Mouse (Mus musculus) right cerebral cortex, postnatal 14 days (tissue): Measurements from ENCODE around the gene Hydin.
"Not testable (repeated sequence)": the region's sequence is repeated elsewhere in the genome, so short reads cannot be mapped to it uniquely, and the experiment has no call there.

Source experiments
- DNase-seq: peaks from one replicate; pipeline ENCODE4 v3.0.0; 2022

The Hydin gene

DNA sequence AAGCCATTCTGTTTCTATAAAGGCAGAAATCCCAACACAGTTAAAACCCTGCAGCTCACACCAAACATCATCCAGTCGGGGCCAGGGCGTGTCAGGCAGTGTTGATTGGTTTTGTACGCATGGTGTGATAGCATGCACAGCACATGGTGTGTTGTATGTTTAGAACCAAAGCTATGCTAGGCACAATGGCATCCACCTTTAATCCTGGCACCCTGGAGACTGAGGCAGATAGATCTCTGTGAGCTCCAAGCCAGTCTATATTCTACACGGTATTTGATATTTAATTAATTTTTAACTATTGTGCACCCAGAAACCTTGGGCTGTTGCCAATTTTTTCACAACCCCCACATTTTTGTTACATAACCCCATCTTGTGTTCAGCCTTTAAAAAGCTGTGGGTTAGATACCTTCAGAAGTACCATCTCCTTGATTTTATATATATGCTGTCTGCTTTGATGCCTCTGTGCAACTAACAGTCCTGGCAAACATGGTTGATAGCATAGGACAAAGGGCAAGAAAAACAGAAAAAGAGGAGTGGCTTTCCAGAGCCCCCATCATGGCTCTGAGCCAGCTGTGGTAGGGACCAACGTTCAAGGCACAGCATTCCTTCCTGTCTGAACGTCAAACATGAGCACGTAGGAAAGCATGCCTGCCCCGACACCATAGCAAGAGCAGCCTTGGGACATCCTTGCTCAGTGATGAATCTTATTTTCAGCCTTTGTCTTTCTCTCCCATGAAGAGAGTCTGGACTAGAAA lies 263.4 kb downstream of the Hydin start:
- no peak for DNase-seq

DNA sequence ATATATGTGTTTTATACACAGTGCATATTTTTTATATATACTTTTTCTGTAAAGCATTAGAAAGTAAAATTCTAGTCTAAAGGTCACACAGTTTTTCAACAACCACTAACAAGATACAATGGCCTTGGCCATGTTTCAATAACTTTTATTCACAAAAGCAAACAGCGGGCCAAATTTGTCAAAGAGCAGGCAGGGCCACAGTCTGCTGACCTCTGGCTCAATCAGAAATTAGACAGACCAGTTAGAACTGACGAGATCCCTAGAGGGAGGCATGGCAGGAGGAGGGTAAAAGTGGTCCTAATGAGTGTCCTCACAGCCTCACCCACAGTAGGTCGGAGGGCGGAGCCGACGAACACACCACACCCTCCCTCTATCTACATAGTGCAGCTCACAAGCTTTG lies 267.0 kb downstream of the Hydin start:
- DNase-seq, result no peak

DNA sequence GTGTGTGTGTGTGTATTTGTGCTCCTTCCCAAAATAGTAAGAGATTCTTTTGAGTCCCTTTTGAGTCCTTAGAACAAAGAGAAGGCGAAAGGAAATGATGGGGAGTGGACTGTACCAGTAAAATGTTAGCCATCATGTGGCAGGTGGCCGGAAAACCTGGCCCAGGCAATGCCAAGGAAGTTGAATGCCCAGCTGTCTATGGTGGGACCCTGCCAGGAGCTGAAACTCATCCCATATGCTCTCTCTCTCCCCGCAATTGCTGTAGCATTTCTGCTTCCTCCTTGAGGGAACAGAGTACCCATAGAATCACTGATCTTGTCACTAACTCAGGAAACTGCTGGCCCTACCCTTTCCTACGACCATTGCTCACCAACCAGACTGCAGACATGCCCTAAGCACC lies 271.1 kb downstream of the Hydin start:
- DNase-seq, result no peak

DNA sequence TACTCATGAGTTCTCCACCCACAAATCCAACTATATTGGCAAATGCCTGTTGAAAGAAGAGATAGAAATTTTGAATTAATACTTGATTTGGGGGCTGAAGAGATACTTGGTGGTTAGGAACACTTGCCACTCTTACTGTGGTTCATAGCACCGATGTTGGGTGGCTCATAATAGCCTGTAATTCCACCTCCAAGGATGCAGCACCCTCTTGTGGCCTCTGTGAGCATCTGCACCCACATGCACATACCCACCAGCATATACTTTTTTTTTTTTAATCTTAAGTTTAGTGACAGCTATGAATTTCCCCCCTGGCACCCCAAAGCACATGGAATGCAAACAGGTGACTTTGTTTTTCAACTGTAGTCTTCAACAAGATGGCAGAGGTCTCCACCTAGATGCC lies 283.6 kb downstream of the Hydin start:
- DNase-seq, result no peak

DNA sequence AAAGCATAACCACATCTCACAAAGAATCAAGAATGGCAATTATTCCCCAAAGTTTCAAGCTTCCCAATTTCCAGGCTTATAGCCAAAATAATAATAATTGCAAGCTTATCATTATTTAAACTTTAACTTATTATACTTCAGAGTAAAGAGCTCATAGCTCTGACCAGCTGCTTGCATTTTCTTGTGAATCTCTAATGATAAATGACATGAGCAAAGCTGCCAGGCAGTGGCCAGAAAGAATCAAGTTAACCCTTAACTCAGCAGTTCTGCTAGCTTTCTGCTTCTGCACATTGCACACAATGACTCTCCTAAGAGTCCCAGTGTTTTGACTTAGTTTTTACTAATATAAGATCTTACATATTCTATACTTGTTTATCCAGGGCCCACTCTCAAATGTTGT lies 285.3 kb downstream of the Hydin start:
- not testable (repeated sequence) for DNase-seq

DNA sequence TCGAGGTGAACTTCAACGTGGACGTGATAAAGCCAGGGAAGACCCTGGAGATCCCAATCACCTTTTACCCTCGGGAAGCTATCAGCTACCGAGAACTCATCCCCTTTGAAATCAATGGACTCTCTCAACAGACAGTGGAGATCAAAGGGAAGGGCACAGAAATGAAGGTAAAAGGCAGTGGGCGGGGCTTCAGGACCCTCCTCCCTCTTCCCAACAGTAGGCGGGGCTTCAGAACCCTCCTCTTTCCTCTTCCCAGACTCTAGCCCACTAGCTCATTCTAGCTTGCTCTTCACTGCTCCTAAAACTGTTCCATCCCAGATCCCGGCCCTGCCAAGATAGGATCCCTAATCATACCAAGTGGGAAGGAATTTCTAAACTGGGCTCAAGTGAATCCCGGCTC lies 325.9 kb downstream of the Hydin start:
- DNase-seq, result no peak

DNA sequence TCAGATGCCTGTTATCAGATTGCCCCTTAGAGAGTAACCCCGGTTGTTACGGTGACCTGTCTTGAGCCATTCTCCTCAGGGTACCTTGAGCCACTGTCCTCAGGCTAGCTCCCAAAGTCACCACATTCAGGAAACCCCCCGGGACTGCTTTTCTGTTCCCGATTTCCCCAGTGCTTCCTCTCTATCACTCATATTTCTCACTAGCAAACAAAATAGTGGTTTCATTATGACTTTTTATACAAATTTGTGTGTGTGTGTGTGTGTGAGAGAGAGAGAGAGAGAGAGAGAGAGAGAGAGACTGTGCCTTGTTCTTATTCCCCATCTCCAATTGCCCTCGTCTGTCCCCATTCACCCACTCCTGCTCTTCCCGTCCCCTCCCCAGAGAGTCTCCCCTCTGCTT lies 327.4 kb downstream of the Hydin start:
- no peak for DNase-seq

DNA sequence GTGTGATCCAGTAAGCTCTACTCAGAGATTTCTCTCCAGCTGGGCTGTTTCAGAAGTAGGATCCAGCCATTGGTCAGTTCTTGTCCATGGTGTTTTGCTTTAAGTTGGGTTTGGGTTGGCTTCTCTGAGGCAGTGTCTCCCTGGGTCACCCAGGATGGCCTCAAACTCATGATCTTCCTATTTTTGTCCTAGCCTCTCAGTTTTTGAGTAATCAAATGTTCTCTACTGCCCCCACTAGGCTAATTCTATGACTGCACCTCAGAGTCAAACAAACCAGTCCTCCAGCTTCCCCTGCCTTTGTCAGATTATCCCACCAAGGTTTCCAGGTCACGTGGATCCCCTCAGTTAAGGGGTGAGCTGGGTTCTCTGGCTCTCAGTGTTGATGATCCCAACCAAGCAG lies 337.8 kb downstream of the Hydin start:
- DNase-seq, result peak; percentile 28

DNA sequence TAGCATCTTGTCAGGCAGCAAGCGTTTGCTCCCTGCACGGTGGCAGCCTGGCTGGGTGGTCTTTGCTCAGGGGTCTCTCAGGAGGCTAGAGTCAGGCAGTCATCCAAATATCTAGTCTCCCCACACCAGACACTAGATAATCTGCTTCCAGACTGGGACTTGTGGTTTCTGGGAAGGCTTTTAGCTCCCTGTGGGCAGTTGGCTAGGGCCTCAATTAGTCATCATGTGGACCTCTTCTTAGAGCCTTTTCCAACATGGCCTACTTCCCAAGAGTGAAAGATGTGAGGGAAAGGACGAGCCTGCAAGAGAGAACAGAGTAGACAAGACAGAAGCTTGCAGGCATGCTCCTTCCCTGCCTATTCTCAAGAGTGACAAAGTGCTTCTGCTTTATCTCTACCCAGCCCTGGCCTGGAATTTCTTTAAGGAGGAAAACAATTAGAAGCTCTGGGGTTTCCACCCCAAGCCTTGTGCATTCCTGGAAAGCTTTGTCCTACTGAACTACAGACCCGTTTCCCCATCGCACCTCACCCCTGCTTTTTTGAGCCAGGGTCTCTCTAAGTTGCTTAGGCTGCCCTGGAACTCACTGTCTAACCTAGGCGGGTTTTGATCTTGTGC lies 338.7 kb downstream of the Hydin start:
- no peak for DNase-seq

DNA sequence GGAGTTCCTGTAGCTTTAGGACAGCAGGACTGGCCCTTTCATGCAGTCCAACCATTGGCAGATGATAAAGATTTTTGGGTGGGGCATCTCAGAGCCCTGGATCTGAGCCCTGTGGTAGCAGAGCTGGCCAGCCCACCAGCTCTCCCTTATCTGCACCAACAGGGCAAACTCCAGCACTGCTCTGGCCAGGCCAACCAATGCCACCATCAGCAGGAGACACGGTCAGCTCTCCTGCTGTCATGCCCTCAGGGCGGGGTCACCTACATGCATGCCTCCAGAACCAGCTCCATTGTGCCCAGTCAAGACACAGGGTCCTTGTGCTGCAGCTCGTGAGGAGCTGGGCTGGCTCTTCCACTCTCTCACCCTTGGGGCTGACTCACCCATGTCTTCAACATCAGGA lies 349.0 kb downstream of the Hydin start:
- DNase-seq, result no peak

DNA sequence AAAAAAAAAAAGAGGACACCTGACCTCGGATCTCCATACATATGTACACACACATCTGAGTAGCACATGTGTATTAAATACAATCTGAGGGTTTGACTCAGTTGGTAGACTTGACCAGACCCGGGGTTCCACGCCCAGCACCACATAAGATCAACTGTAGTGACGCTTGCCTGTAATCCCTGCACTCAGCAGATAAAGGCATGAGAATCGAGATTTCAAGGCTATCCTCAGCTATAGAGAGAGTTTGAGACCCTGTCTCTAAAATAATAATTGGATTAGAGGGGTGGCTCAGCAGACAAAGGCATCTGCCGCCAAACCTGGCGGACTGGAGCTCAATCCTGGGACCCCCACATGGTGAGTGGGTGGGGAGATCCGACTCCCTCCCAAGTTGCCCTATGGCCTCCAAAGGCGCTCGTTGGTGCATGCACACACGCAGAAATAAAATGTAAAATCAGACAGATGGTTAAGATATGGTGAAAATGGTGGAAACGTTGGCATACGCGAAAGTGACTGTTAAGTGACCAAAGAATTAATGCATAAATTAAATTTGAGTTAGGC lies 351.1 kb downstream of the Hydin start:
- DNase-seq, result no peak

DNA sequence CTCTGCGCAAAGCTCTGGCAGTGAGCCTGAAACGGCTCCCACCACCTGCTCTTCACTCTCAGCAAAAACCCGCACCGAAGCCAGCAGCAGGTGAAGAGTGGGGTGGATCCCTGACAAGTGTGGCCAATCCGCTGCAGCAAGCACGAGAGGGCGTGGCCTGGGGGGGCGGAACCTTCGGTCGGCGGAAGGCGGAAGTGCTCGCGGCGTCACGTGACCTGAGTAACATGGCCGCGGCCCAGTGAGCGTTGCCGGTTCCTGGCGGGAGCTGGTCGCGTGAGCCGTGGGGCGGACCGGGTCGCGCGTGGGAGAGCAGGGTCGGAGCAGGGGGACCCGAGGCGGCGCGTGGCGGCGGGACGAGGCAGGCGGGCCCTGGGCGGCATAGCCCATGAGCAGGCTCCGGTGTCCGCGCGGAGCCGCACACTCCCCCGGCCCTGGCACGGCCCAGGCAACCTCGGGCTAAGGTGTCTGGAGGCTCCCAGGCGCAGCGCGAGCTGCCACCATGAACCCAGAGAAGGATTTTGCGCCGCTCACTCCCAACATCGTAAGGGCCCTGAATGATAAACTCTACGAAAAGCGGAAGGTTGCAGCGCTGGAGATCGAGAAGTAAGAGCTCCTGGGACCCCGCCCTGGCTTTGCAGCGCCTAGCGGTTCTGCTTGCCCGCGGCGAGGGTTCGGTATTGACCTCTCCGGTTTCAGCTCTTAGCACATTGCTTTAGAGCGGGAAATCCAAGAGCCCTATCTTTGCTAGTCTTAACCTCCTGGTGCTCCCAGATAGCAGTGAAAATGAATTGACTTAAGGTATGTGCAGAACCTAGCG lies 351.8 kb downstream of the Hydin start, which contains the start of gene Vac14:
Gene Vac14, plus strand, starts transcription at position 195 of the 817 bp plus-strand sequence.
- peak; percentile 99 for DNase-seq

DNA sequence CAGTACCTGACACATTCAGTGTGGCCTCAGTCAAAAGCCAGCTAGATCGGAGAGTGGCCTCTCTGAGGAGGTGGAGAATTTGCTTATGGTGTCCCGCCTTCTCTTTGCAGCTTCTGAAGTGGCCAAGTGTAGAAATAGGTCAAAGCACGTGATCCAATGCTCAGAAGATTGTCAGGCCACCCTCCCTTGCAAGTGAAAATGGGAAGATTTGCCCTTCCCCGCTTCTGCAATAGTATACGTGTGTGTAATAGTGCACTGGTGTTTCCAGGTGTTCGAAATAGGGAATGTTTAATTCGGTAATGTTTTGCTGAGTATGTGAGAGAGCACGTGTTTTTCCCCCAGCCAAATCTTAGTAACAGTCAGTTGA lies 352.4 kb downstream of the Hydin start:
- no peak for DNase-seq

DNA sequence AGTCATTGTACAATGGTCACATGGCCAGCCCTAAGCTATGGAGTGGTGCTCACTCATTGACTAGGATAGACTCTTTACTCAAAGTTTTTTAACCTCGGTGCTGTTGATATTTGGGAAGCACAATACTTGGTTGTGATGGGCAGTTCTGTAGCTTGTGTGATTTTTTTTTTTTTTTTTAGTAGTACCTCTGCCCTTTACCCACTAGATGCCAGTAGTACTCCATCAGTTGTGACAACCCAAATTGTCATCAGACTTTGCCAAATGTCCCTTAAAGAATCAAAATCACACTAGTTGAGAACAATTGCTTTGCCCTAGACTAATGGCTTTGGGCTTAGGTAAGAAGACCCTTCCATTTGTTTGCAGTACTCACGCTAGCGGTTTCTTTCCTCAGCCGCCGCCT lies 353.1 kb downstream of the Hydin start:
- DNase-seq, result no peak

DNA sequence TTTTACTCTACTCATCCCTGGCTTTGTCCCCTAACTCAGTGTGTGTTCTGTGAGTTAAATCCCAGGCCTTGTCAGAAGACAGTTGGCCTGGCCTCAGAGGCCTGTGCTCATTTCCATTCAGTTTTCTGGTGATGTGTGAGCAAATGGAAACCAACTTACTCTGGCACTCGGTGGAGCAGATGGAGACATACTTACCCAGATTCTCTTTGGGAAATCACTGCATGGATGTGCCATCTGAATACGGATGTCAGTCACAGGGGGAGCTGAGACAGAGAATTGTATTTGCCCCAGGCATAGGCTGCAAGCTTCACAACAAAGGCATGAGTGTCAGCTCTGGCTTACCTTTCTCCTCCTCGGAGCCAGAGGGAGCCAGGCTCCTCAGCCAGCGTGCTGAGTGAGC lies 359.7 kb downstream of the Hydin start:
- no peak for DNase-seq

DNA sequence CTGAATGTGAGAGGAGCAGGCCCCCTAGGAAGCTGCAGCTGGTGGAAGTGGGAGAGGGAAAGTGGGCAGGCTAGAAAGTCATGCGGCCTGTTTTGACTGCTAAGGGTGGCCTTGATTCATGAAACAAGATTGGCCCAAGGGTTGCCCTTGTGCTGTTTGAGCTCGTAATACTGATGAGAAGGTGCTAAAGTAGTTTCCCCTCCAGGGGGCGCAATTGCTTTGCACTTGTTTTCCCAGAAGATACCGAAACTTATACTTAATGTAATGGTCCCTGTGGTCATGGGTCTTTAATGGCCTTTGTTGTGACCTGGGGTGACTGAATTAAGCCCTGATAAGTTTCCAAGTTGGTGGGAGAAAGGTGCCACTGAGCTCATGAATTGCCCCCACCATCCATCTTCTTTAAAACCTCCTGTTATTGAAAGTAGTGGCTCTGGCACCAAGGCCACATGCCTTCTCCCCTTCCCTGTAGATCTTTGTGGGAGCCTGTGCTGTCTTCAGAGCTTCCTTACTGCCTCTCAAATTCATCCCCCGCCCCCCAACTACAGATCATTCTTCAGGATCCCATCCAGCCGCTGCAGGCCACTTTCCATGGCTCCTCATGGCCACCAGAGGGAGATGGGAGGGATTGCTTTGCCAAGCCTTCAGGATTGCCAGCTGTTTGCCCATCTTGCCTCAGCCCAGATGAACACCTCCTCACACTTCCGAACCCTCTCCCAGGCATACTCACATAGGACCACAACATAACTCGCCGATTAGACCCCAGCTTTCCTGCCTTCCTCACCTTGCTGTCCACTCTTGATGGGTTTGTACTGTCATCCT lies 362.7 kb downstream of the Hydin start:
- DNase-seq, result peak; percentile 68

DNA sequence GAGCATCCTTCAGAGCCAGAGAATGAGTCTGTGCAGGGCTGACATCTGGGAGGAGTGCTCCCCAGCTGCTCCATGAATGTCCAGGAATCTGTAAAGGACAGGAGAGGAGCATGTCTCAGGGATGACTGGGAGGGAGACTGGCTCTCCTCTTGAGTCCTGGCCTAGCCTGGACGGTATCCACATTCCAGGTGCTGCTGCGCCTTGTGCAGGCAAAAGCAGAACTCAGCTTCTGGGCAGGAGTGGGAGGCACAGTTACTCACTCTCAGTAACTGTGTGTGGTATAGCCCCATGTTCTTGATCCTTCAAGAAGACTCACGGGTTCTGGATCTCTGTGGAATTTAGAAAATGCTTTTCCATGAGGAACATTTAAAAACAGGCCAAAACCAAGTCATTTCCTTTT lies 363.3 kb downstream of the Hydin start:
- no peak for DNase-seq

DNA sequence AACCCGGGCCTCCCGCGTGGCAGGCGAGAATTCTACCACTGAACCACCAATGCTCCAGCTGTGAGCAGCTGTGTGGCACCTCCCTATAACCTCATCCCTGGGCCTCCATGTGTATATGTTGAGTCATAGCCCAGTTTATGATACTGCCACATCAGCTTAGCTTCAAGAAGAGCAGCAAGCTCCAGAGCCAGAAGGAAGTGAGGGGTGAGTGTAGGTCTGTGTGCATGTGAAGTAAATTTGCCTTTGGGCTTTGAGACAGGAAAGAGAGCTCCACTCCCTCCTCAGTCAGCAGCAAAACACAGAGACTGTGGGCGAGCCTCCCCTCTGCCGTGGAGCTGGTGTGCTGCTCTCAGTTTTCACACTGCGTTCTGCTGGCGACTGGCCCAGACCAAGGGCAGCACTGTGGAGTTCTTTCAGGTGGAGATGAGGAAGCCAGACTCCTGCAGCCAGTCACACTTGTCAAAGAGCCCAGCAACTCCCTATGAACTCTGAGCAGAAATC lies 363.8 kb downstream of the Hydin start:
- peak; percentile 55 for DNase-seq

DNA sequence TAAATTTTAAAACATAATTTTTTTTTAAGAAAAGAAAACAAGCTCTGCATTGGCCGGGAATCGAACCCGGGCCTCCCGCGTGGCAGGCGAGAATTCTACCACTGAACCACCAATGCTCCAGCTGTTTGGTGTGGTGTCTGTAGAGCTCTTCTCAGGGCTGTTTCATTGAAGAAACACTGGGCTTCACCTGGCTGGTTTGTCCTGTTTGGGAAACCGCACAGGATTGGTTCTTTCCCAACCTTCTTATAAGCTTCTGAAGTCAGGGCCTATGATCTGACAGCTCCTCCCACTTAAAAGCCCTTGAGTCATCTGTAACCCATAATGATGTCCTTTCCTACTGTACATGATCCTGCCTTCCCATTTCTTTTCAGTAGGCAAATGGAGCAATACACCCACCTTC lies 364.4 kb downstream of the Hydin start:
- no peak for DNase-seq

DNA sequence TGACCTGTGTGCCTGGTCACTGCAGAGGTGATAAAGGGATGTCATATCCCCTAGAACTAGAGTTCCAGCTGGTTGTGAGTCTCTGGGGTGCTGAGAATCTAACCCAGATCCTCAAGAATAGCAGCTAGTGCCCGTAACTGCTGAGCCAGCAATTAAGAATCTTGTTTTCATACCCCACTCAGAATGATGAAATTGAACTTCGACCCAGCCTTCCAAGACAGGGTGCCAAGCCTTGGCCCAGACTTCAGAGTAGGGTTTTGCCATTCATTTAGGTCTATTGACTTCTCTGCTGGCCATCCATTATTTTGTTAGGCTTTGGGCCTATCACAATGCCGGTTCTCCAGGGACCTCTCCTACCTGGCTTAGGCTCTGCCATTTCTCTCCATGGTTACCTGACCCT lies 367.0 kb downstream of the Hydin start:
- no peak for DNase-seq

DNA sequence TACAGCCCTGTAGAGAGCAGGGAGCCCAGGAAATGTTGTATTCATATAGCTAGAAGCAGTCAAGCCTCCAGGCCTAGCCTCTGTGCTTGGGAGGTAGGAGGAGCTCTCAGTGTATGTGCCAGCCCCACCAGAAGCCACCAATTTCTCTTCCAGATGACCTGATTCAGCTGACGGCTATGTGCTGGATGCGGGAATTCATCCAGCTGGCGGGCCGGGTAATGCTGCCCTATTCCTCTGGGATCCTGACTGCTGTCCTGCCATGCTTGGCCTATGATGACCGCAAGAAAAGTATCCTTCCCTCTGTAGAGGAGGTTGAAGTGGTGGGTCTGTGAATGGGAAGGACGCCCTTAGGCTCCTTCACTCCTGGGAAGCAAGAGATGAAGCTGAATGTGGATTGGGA lies 369.4 kb downstream of the Hydin start:
- DNase-seq, result no peak

DNA sequence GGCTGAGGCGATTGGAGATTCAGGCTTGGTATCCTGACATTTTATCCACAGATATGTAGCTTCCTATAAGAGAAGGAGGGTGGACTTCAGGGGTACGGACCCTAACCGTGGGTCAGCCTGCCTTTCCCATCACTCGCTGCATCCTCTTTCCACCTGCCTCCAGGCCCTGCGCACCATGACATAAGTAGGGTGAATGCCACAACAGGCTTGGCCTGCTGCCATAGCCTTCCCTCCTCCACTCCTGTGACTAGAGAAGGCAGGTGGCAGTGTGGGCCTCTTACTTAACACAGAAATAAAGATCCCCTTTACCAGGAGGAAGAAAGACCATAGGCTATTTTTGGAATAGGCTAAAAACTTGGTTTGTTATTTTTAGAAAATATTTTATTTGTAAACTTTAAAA lies 375.6 kb downstream of the Hydin start:
- no peak for DNase-seq

DNA sequence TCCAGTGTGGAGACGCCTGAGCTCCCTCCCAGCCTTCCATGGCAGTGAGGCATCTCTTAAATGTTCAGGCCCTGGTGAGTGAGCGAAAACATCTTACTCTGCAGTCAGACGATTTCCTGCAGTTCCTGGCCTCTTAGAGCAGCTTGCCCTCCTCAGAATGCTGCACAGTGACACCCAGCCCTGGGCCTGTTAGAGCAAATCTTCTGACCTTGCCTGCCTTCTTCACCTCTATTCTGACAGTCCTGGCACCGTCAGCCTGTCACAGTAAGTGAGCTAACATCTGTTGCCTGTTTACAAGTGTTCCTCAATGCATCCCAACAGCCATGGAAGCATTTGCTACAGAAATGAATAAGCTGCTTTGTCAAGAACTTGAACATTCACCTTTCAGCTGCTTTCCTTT lies 376.4 kb downstream of the Hydin start:
- DNase-seq, result no peak
